Mouse (Mus musculus) lung, postnatal 0 days (tissue): ENCODE measurements around the gene Gm48552.

ENCODE experiments used
- CTCF ChIP-seq: IDR thresholded peaks from 2 replicates; pipeline ENCODE4 v1.5.1; 2016; ENCODE audit warnings: antibody characterized with exemption, mild to moderate bottlenecking
- EP300 ChIP-seq: IDR thresholded peaks from 2 replicates; pipeline ENCODE4 v1.6.1; 2016; ENCODE audit warnings: antibody characterized with exemption, mild to moderate bottlenecking, control low read depth

- TF ChIP-seq CTCF = no peak
- no peak for TF ChIP-seq EP300
Observed at GRCm38 (mm10) chr10:81422661-81423217, 33.9 kb downstream of the Gm48552 start.
